Mouse (Mus musculus): ENCODE measurements around the gene Cnr2.

DNA sequence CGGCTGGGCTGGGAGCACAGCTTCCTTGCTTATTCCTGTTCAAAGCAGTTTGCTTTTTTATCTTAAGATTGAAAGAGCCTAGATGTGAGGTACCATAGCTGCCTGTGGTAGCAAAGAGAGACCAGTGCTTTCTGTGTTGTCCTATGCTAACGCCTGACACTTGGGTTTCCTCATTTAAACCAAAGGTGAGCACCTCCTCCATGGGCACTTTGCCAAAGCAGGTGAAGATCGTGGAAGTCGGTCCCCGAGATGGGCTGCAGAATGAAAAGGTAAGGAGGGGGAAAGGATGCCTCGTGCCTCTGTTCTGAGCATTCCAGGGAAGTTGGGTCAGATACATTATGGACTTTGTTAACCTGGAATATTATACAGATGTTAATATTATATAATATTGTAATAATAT is 55.2 kb downstream of the Cnr2 start:
- TF ChIP-seq CTCF (IDR thresholded peaks at IDR 0.05; ENCODE audit: borderline replicate concordance, insufficient read depth, low read length) (no peak), POLR2A (IDR thresholded peaks at IDR 0.05; ENCODE audit: low read depth, low read length) (no peak)
